Mouse (Mus musculus) stomach, embryonic 15.5 days (tissue): ENCODE results near the gene Mafg. TPM values are rescaled to one million over a fixed set of nuclear protein-coding genes. Genes with fewer than 3 reads are reported as not detected.
"Not testable (repeated sequence)": the region's sequence is repeated elsewhere in the genome, so short reads cannot be mapped to it uniquely, and the experiment has no call there.

Experiments
- ATAC-seq: fragments of 200-750 bp; cut with Nextera tagmentation; 2 replicates; pipeline ENCODE4 v1.8.0; 2017; ENCODE audit warnings: low read depth, moderate number of reproducible peaks, moderate TSS enrichment; ENCODE audit not compliant: insufficient read depth, low FRiP score
- H3K27ac ChIP-seq: fragments of 300-500 bp; sonication (generic); 2 replicates; pipeline ENCODE4 v1.5.1; 2015; ENCODE audit warnings: mild to moderate bottlenecking, inconsistent platforms
- H3K27me3 ChIP-seq: fragments of 300-500 bp; sonication (generic); replicated peaks from 2 replicates; pipeline ENCODE4 v1.6.1; 2015; ENCODE audit warnings: inconsistent platforms
- H3K36me3 ChIP-seq: fragments of 300-500 bp; sonication (generic); 2 replicates; pipeline ENCODE4 v1.6.1; 2015; ENCODE audit warnings: inconsistent platforms
- H3K4me1 ChIP-seq: fragments of 300-500 bp; sonication (generic); 2 replicates; pipeline ENCODE4 v1.6.1; 2015; ENCODE audit warnings: inconsistent platforms
- H3K4me2 ChIP-seq: fragments of 300-500 bp; sonication (generic); 2 replicates; pipeline ENCODE4 v1.6.1; 2015; ENCODE audit warnings: mild to moderate bottlenecking, inconsistent platforms
- H3K4me3 ChIP-seq: fragments of 300-500 bp; sonication (generic); replicated peaks from 2 replicates; pipeline ENCODE4 v1.5.1; 2015; ENCODE audit warnings: inconsistent platforms
- H3K9ac ChIP-seq: fragments of 300-500 bp; sonication (generic); 2 replicates; pipeline ENCODE4 v1.6.1; 2015; ENCODE audit warnings: inconsistent platforms
- H3K9me3 ChIP-seq: fragments of 300-500 bp; sonication (generic); 2 replicates; pipeline ENCODE4 v1.6.1; 2016; ENCODE audit warnings: inconsistent platforms
- WGBS: fragments of 180-500 bp; shearing (Covaris S2); methylation state at CpG from one replicate; pipeline ENCODE4 v1.1.7; 2015; 5-methylcytosine and 5-hydroxymethylcytosine counted together
- polyA plus RNA-seq: library from polyadenylated mRNA; unstranded; fragments of >200 nt; fragmentation: Nextera tagmentation; extraction: Ambion mirVana; gene quantifications from 2 replicates; pipeline ENCODE4 v1.2.1, GENCODE M21; 2015

The Mafg gene
- polyA plus RNA-seq, 1 experiment from 2014 or later: 31.9 TPM

DNA sequence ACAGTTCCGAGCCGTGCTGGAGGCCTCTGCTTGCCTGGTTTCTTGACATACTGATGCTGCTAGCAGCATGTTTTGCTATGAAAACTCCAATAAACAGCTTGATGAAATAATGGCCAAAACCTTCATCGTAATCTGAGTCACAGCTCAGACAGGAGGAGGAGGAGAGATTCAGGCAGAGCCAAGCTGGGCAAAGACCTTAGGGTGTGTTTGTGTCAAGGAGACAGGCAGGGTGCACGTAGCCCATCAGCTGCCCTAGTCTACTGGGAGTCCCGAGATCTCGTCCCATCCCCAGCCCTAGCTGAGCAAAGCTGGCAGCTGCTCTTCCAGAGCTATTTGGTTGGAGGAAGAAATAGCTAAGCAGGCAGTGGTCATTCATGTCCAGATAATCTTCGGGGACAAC is 27.7 kb downstream of the Mafg start:
- 87% methylated on average over 7 of the region's 7 CpGs for WGBS
- H3K27ac ChIP-seq: no peak overlapping the region
- H3K9ac ChIP-seq: no peak overlapping the region
- no peak overlapping the region for H3K4me3 ChIP-seq
- ATAC-seq: no peak
- H3K9me3 ChIP-seq: no peaks in the 10 kb centered on the region
- no peaks in the 10 kb centered on the region for H3K27me3 ChIP-seq
- H3K36me3 ChIP-seq: peaks cover 35% of the 10 kb centered on the region
- H3K4me1 ChIP-seq: peaks cover 18% of the 10 kb centered on the region
- H3K4me2 ChIP-seq: no peak overlapping the region

DNA sequence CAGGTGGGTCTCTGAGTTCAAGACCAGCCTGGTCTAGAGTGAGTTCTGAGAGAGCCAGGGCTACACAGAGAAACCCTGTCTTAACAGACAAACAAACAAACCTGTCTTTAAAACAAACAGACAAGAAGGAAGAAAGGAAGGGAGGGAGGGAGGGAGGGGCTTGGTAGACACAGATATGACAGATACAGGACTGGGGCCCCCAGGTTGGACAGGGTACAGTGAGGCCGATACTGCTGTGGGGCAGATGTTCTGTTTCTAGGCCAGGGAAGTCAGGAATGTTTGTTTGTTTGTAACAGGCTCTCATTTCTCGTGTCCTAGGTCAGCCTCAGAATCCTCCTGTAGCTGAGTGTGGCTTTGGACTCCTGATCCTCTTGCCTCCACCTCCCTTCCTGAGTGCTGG is 29.9 kb downstream of the Mafg start:
- peaks cover 37% of the 10 kb centered on the region for H3K36me3 ChIP-seq
- no peak overlapping the region for H3K4me3 ChIP-seq
- H3K27me3 ChIP-seq: no peaks in the 10 kb centered on the region
- H3K9me3 ChIP-seq: no peaks in the 10 kb centered on the region
- H3K4me1 ChIP-seq: peaks cover 15% of the 10 kb centered on the region
- no peak for ATAC-seq
- no peak overlapping the region for H3K9ac ChIP-seq
- 69% methylated on average over 2 of the region's 2 CpGs for WGBS
- no peak overlapping the region for H3K27ac ChIP-seq
- H3K4me2 ChIP-seq: no peak overlapping the region

DNA sequence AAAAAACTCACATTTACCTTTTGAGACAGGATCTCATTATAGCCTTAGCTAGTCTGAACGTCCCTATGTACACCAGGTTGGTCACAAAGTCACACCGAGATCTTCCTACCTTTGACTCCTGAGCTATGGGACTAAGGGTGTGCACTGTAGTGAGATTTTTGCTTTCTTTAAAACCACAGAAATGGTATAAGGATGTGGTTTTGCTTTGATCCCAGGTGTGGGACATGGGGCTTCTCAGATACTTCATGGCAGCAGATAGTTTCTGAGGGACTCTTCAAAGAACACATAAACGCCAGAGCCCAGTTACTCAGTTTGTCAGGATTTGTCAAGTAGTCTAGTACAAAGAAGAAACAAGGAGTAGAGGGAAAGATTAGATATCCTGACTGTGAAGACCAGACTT is 32.7 kb downstream of the Mafg start:
- Histone ChIP-seq H3K27ac (no peak overlapping the region), H3K9me3 (no peaks in the 10 kb centered on the region), H3K4me3 (no peak overlapping the region), H3K27me3 (no peaks in the 10 kb centered on the region), H3K4me2 (no peak overlapping the region), H3K9ac (no peak overlapping the region), H3K36me3 (peaks cover 36% of the 10 kb centered on the region), H3K4me1 (peaks cover 12% of the 10 kb centered on the region)
- ATAC-seq: no peak
- WGBS: 92% methylated on average over 3 of the region's 3 CpGs

DNA sequence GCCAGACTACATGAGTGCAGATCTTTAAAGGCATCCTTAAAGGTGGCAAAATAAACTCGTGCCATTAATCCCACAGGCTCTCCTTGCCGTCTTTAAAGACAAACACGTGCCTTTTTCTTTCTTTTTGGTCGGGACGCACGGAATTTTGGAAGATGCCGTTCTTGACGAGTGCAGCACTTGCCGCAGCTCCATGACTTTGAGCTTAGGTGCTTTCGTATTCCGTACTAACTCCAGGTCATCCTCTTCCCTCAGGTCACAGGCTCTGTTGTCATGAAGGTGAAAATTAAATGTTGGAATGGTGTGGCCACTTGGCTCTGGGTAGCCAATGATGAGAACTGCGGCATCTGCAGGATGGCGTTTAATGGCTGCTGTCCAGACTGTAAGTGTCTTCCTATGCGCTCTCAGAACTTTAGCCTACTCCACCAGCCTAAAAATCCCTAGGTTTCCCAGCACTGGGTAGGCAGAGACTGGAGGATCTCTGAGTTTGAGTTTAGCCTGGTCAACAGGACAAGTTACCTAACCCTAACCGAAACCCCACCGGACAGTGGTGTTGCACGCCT is 34.3 kb downstream of the Mafg start:
- Histone ChIP-seq H3K27me3 (no peaks in the 10 kb centered on the region), H3K4me3 (peak overlapping the region; percentile 95), H3K36me3 (peaks cover 37% of the 10 kb centered on the region), H3K9me3 (no peaks in the 10 kb centered on the region), H3K9ac (peak overlapping the region; percentile 45), H3K4me1 (peaks cover 12% of the 10 kb centered on the region), H3K27ac (peak overlapping the region; percentile 88), H3K4me2 (peak overlapping the region; percentile 81)
- ATAC-seq: no peak
- WGBS: 41% methylated on average over 17 of the region's 17 CpGs

DNA sequence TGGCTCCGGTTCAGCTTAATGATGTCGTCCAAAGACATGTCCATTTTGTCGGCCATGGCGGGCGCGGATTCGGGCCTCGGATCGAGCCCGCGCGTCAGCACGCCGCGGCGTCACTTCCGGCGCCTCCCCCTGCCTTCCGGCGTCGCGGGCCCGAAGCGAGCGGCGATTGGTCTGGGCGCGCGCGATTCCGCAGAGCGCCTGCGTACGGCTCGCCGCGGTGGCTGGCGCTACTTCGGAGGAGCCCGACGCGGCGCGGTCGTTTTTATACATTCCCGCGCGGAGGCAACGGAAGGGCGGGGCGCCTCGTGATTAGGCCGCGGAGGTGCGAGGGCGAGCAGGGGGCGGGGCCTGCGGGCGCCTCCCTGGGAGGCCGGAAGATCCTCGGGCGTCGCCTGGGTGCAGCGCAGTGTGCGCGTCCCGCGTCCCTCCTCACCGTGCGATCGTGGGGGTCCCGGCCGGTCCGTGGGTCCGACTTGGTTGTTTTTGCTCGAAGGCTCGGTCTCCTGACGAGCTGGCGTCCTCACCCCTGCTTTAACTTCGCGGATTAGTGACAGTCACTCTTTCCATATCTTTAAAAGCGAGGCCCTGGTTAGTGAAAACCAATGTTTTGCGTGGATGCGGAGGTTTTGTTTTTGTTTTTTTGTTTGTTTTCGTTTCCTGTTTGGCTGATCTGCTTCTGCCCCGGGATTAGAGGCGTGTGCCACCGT is 35.0 kb downstream of the Mafg start, which contains the start of the genes Alyref and Anapc11:
Gene Alyref (minus strand): TSS at position 83 of the 707 bp plus-strand sequence.
Gene Anapc11 (plus strand): TSS at position 139 of the 707 bp plus-strand sequence.
- H3K4me3 ChIP-seq: peak within 1 kb of the TSS; percentile 95
- peak within 1 kb of the TSS; percentile 91 for H3K27ac ChIP-seq
- peaks cover 41% of the 10 kb centered on the region for H3K36me3 ChIP-seq
- under 1% methylated on average over 87 of the region's 88 CpGs for WGBS
- ATAC-seq: peak; percentile 97
- H3K9ac ChIP-seq: peak within 1 kb of the TSS; percentile 99
- no peaks in the 10 kb centered on the region for H3K9me3 ChIP-seq
- H3K27me3 ChIP-seq: no peaks in the 10 kb centered on the region
- H3K4me1 ChIP-seq: peaks cover 12% of the 10 kb centered on the region
- peak within 1 kb of the TSS; percentile 81 for H3K4me2 ChIP-seq

DNA sequence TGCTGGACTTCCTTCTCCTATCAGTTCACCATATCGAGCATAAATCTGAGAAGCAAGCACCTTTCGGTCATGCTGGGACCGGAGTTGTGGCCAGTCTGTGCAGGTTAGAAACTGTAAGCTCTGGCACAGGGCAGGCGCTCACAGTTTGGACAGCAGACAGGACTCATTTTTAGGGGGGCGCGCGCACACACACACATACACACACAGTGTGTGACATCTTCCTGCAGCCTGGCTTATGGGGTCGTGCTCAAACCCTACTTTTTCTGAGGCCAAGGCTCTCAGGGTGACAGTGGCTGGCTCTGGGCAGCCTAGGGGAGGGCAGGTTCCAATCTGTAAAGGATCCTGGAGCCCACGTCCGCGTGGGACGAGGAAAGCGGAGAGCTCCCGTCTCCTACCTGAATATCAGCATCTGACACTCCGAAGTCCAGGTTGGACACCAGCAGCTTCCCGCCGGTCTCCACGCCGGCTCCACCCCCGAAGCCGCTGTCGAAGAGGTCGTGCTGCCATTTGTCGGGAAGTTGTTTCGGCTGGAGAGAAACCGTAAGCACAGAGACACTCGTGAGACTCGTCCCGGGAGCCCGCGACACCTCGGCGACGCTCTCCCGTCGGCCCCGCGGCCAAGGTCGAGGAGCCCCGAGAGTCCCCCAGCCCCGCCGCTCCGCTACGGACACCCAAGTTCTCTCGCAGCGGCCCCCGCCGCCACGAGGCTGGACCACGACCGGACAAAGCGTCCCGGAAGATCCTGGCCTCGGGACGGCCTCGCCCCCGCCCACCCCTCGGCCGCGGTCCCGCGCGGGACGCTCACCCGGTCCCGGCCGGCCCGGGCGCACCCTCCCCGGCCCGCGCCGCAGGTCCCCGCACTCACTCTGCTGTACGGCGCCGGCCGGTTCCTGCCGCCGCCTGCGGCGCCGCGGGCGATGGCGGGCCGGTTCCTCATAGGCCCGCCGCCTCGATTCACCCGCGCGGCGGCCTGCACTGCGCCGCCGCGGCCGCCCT is 35.9 kb downstream of the Mafg start:
- H3K4me3 ChIP-seq: peak overlapping the region; percentile 95
- WGBS: 3% methylated on average over 87 of the region's 99 CpGs
- no peaks in the 10 kb centered on the region for H3K27me3 ChIP-seq
- H3K4me1 ChIP-seq: peaks cover 12% of the 10 kb centered on the region
- peak overlapping the region; percentile 78 for H3K4me2 ChIP-seq
- ATAC-seq: peak; percentile 25
- H3K36me3 ChIP-seq: peaks cover 43% of the 10 kb centered on the region
- peak overlapping the region; percentile 99 for H3K9ac ChIP-seq
- peak overlapping the region; percentile 91 for H3K27ac ChIP-seq
- no peaks in the 10 kb centered on the region for H3K9me3 ChIP-seq

DNA sequence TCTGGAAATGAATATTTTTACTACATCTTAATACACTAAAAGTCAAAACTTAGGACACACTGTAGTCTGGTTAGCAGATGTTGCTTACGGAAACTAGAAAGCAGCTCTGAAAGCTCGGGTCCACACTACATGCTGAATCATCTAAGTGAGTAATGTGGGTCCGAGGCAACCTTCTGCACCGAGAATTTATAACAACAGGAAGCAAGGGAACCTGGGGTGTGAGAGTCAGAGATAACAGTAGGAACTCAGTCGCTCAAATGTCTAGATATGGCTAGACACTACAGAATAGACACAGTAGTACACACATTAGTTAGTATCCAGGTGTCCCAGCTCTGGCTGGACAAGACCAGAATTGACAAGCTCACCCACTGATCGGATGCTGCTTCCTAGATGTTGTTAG is 44.9 kb downstream of the Mafg start:
- H3K4me3 ChIP-seq: no peak overlapping the region
- no peaks in the 10 kb centered on the region for H3K27me3 ChIP-seq
- ATAC-seq: no peak
- H3K9me3 ChIP-seq: no peaks in the 10 kb centered on the region
- peaks cover 54% of the 10 kb centered on the region for H3K36me3 ChIP-seq
- H3K4me2 ChIP-seq: no peak overlapping the region
- 87% methylated on average over 6 of the region's 6 CpGs for whole genome bisulfite sequencing
- H3K9ac ChIP-seq: no peak overlapping the region
- no peak overlapping the region for H3K27ac ChIP-seq
- no peaks in the 10 kb centered on the region for H3K4me1 ChIP-seq

DNA sequence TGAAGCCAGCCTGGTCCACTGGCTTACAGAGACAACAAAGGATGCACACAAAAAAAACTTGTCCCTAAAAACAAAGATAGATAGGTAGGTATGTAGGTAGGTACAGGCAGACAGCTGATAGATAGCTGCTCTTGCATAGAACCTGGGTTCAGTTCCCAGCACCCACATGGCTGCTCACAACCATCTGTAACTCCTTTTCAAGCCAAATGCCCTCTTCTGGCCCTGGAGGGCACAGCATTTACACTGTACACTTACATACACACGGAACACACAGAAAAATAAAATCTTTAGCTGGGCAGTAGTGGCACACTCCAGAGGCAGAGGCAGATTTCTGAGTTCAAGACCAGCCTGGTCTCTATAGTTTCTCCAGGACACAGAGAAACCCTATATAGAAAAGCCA is 49.5 kb downstream of the Mafg start:
- H3K4me1 ChIP-seq: peaks cover 22% of the 10 kb centered on the region
- H3K9me3 ChIP-seq: no peaks in the 10 kb centered on the region
- H3K36me3 ChIP-seq: peaks cover 35% of the 10 kb centered on the region
- H3K27me3 ChIP-seq: no peaks in the 10 kb centered on the region
- WGBS: 80% methylated on average over 1 of the region's 1 CpGs
- H3K4me3 ChIP-seq: no peak overlapping the region
- no peak overlapping the region for H3K9ac ChIP-seq
- no peak overlapping the region for H3K4me2 ChIP-seq
- no peak for ATAC-seq
- no peak overlapping the region for H3K27ac ChIP-seq

DNA sequence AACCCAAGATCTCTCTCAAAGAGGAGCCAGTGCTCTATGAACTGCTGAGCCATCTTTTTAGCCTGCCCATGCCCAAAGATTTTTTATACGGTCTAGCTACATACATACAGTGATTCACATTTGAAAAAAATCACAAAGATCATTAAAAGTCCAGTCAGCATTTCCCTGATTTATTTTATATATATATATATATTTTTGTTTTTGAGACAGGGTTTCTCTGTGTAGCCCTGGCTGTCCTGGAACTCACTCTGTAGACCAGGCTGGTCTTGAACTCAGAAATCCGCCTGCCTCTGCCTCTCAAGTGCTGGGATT is 50.5 kb downstream of the Mafg start:
- not testable (repeated sequence) for H3K9ac ChIP-seq, H3K4me3 ChIP-seq, H3K4me2 ChIP-seq, H3K9me3 ChIP-seq, H3K27me3 ChIP-seq, H3K27ac ChIP-seq, ATAC-seq
- 86% methylated on average over 2 of the region's 2 CpGs for WGBS
- Histone ChIP-seq H3K36me3 (peaks cover 37% of the 10 kb centered on the region), H3K4me1 (peaks cover 30% of the 10 kb centered on the region)

DNA sequence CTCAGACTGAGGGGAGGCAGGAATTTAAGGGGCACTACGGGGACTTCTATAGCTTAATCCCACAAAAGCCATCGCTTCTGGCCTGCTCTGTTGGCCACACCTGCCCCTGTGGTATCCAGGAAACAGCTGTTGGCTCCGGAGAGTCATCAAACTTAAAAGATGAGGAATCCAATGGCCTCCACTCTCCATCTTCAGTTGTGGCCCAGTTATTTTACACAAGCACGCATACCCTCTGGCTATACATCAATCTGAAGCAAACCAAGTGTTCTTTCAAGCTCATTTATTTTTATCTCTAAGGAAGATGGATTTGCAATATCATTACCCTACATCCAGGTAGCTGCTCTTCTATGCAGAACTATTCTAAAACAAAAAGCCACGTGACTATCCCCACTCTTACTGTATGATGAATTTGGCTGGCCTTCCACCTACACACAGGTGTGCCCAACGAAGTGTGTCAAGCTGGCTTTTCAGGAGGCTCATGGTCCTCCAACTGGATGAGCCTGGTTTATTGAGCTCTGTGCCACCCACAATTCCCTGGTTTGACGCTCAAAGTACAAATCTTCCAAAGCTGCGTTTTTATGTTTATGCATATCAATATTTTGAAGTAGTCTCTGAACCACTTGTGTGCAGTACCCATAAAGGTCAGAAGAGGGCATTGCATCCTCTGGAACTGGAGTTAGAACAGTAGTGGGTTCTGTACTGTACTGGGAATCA is 51.0 kb downstream of the Mafg start:
- H3K4me1 ChIP-seq: peaks cover 30% of the 10 kb centered on the region
- peak overlapping the region; percentile 90 for H3K27ac ChIP-seq
- no peaks in the 10 kb centered on the region for H3K27me3 ChIP-seq
- H3K4me2 ChIP-seq: peak overlapping the region; percentile 84
- H3K36me3 ChIP-seq: peaks cover 39% of the 10 kb centered on the region
- H3K4me3 ChIP-seq: peak overlapping the region; percentile 92
- no peak for ATAC-seq
- peak overlapping the region; percentile 70; the same call in 1 of the 2 replicates for H3K9ac ChIP-seq
- WGBS: 72% methylated on average over 8 of the region's 8 CpGs
- H3K9me3 ChIP-seq: no peaks in the 10 kb centered on the region

DNA sequence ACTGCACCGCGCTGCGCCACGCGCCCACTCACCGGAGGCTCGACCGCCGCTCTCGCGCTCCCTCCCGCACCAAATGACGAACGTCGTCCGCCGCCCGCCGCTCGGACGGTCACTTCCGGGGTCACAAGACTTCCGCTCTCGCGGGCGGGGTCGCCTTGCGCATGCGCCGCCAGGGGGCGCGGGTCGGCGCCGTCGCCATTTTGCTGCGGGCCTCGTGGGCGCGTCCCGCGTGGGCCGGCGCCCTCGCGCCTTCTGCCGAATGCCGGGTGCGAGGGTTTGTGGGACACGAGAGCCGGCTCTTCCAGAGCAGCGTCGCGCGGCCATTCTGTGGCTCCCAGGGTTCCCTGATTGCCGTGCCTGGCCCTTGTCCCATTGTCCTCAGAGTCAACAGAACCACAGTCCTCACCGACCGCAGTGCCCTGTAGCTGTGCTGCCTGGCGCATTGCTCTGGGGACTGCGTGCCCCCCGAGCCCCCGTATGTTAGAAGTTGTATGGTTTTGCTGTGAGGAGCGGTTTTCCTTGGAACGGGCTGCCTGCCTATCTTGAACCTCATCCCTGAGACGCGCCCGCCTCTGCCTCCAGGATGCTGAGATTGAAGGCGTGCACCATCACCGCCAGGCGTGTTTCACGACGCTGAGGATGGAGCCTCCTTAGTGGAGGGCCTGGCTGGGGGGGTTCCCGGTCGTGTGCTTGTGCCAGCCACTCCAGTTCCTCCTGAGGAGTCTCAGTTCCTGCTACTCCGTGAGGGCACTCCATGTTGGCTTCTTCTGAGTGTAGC is 51.7 kb downstream of the Mafg start, which contains the start of gene Arhgdia:
Gene Arhgdia (minus strand): TSS at position 135 of the 778 bp plus-strand sequence.
- peak within 1 kb of the TSS; percentile 92 for H3K4me2 ChIP-seq
- H3K36me3 ChIP-seq: peaks cover 38% of the 10 kb centered on the region
- peak; percentile 47; the same call in 1 of the 2 replicates for ATAC-seq
- peak within 1 kb of the TSS; percentile 70 for H3K9ac ChIP-seq
- H3K9me3 ChIP-seq: no peaks in the 10 kb centered on the region
- WGBS: 4% methylated on average over 70 of the region's 75 CpGs
- peaks cover 30% of the 10 kb centered on the region for H3K4me1 ChIP-seq
- H3K4me3 ChIP-seq: peak within 1 kb of the TSS; percentile 92
- H3K27me3 ChIP-seq: no peaks in the 10 kb centered on the region
- H3K27ac ChIP-seq: peak within 1 kb of the TSS; percentile 90
